Mouse (Mus musculus) G1E-ER4 (cell line): ENCODE data around the gene Grm7. TPM values are rescaled to one million over a fixed set of nuclear protein-coding genes. Genes with fewer than 3 reads are reported as not detected.

Experiments used
- GATA1 ChIP-seq: IDR thresholded peaks from one replicate; pipeline ENCODE4 v1.8.0; 2012; ENCODE audit warnings: low read length, inconsistent platforms
- polyA plus RNA-seq: library from polyadenylated mRNA; stranded (reverse); fragments of >175 nt; gene quantifications from 2 replicates; pipeline ENCODE4 v1.2.3, GENCODE M21; 2012

The Grm7 gene
- polyA plus RNA-seq: not detected in 2 replicates

- TF ChIP-seq GATA1: no peak
Observed at GRCm38 (mm10) chr6:110645411-110646361, at the start of gene Grm7. Gene Grm7, plus strand, starts transcription at chr6:110645581.

- TF ChIP-seq GATA1: no peak
Observed at GRCm38 (mm10) chr6:110645041-110645410, 355 bp upstream of the Grm7 start.

GRCm38 (mm10) chr6:110646901-110647300 is 1.5 kb downstream of the Grm7 start:
- TF ChIP-seq GATA1: no peak

- no peak for TF ChIP-seq GATA1
Observed at GRCm38 (mm10) chr6:110649227-110649626, 3.8 kb downstream of the Grm7 start.

- no peak for TF ChIP-seq GATA1
Observed at GRCm38 (mm10) chr6:110653361-110654001, 8.1 kb downstream of the Grm7 start.

- no peak for TF ChIP-seq GATA1
Observed at GRCm38 (mm10) chr6:110664436-110664835, 19.1 kb downstream of the Grm7 start.

- TF ChIP-seq GATA1: no peak
Observed at GRCm38 (mm10) chr6:110668447-110668846, 23.1 kb downstream of the Grm7 start.

GRCm38 (mm10) chr6:110690954-110691353 is 45.6 kb downstream of the Grm7 start:
- no peak for TF ChIP-seq GATA1

GRCm38 (mm10) chr6:110709763-110710162 is 64.4 kb downstream of the Grm7 start:
- TF ChIP-seq GATA1: no peak

GRCm38 (mm10) chr6:110714943-110715342 is 69.6 kb downstream of the Grm7 start:
- no peak for TF ChIP-seq GATA1

- TF ChIP-seq GATA1: no peak
Observed at GRCm38 (mm10) chr6:110723371-110723770, 78.0 kb downstream of the Grm7 start.

- no peak for TF ChIP-seq GATA1
Observed at GRCm38 (mm10) chr6:110733914-110734313, 88.5 kb downstream of the Grm7 start.

- no peak for TF ChIP-seq GATA1
Observed at GRCm38 (mm10) chr6:110743981-110744670, 98.7 kb downstream of the Grm7 start.

GRCm38 (mm10) chr6:110755921-110756320 is 110.5 kb downstream of the Grm7 start:
- TF ChIP-seq GATA1: no peak

- TF ChIP-seq GATA1: no peak
Observed at GRCm38 (mm10) chr6:110769588-110769987, 124.2 kb downstream of the Grm7 start.

- no peak for TF ChIP-seq GATA1
Observed at GRCm38 (mm10) chr6:110772652-110773051, 127.3 kb downstream of the Grm7 start.

GRCm38 (mm10) chr6:110776046-110776445 is 130.7 kb downstream of the Grm7 start:
- TF ChIP-seq GATA1: no peak
